Mouse (Mus musculus) forebrain, postnatal 0 days (tissue): ENCODE measurements around the gene Iqschfp. TPM values are rescaled to one million over a fixed set of nuclear protein-coding genes. Genes with fewer than 3 reads are reported as not detected.
A peak's percentile ranks its signal among the peaks of the same experiment; 100 is the strongest.

ENCODE experiments used
- ATAC-seq: fragments of 200-750 bp; cut with Nextera tagmentation; 2 replicates; pipeline ENCODE4 v1.8.0; 2017; ENCODE audit warnings: mild to moderate bottlenecking, moderate library complexity
- DNase-seq: peaks from one replicate; pipeline ENCODE4 v3.0.0-alpha.2; 2015
- H3K27ac ChIP-seq: fragments of 300-500 bp; sonication (generic); 2 replicates; pipeline ENCODE4 v1.5.1; 2014; ENCODE audit warnings: low read depth, mild to moderate bottlenecking, antibody characterized with exemption, low read length, moderate library complexity, mixed read lengths
- H3K27me3 ChIP-seq: fragments of 300-500 bp; sonication (generic); 2 replicates; pipeline ENCODE4 v1.6.1; 2014; ENCODE audit warnings: mild to moderate bottlenecking, low read length, mixed read lengths; ENCODE audit not compliant: insufficient read depth
- H3K36me3 ChIP-seq: fragments of 300-500 bp; sonication (generic); 2 replicates; pipeline ENCODE4 v1.6.1; 2014; ENCODE audit warnings: mild to moderate bottlenecking, moderate library complexity; ENCODE audit not compliant: insufficient read depth
- H3K4me1 ChIP-seq: fragments of 300-500 bp; sonication (generic); 2 replicates; pipeline ENCODE4 v1.6.1; 2014; ENCODE audit warnings: antibody characterized with exemption; ENCODE audit not compliant: insufficient read depth
- H3K4me2 ChIP-seq: fragments of 300-500 bp; sonication (generic); 2 replicates; pipeline ENCODE4 v1.6.1; 2014; ENCODE audit warnings: low read depth, mild to moderate bottlenecking, moderate library complexity
- H3K4me3 ChIP-seq: fragments of 300-500 bp; sonication (generic); 2 replicates; pipeline ENCODE4 v1.5.1; 2014; ENCODE audit warnings: low read depth, low read length, mixed read lengths
- H3K9ac ChIP-seq: fragments of 300-500 bp; sonication (generic); 2 replicates; pipeline ENCODE4 v1.6.1; 2014; ENCODE audit warnings: mild to moderate bottlenecking
- H3K9me3 ChIP-seq: fragments of 300-500 bp; sonication (generic); 2 replicates; pipeline ENCODE4 v1.6.1; 2016; ENCODE audit warnings: low read length
- CTCF ChIP-seq: sonication (generic); IDR thresholded peaks from 2 replicates; pipeline ENCODE4 v1.5.1; 2016; ENCODE audit warnings: antibody characterized with exemption, control low read depth, low read depth
- WGBS: fragments of 180-500 bp; shearing (Covaris S2); extraction: QIAGEN DNeasy Blood & Tissue Kit; methylation state at CpG from one replicate; pipeline ENCODE4 v1.1.7; 2014; 5-methylcytosine and 5-hydroxymethylcytosine counted together
- polyA plus RNA-seq: library from polyadenylated mRNA; unstranded; fragments of >200 nt; fragmentation: Nextera tagmentation; extraction: Ambion mirVana; gene quantifications from 2 replicates; pipeline ENCODE4 v1.2.1, GENCODE M21; 2015
- total RNA-seq: library from RNA; depleted of rRNA; stranded (reverse); fragments of >200 nt; gene quantifications from 2 replicates; pipeline ENCODE4 v1.2.3, GENCODE M21; 2014

Gene Iqschfp
- total and polyA plus RNA-seq, 2 experiments from 2014 or later, result 6.6 to 8.8 TPM

DNA sequence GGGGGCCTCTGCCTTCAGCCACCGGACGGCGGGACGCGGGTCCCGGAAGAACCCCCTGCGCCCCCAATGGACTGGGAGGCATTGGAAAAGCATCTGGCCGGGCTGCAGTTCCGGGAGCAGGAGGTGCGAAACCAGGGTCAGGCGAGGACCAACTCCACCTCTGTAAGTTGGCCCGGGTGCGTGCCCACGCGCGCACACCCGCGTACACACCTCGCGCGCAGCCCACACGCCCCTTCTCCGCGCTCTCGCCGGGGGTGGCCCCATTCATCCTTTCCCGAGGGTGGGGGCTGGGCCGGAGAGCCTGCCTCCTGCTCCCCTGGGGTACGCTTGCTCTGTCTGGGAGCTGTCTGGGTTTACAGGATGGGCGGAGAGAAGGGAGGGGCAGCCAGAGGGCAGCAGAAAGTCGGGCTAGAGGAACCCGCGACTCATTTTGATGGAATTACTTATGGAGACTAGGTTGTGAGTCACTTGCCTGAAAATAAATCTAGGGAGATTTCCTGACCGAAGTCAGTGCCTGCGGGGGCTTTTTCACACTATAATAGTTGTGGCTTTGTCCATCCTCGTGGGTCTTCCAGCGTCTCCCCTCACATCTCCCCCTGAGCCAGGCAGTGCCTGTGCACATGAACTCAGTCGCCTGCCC lies 603.2 kb downstream of the Iqschfp start:
- Histone ChIP-seq H3K27ac (peak overlapping the region; percentile 77), H3K9ac (peak overlapping the region; percentile 71), H3K27me3 (no peaks in the 10 kb centered on the region), H3K4me1 (0 out of 2 replicates have a peak, but pooled peaks cover 3% of the 10 kb centered on the region), H3K9me3 (no peaks in the 10 kb centered on the region), H3K4me3 (peak overlapping the region; percentile 71), H3K36me3 (no peaks in the 10 kb centered on the region), H3K4me2 (peak overlapping the region; percentile 99)
- 1% methylated on average over 38 of the region's 38 CpGs for WGBS
- DNase-seq, result peak; percentile 40
- peak; percentile 40 for ATAC-seq
- TF ChIP-seq CTCF, result no peak

DNA sequence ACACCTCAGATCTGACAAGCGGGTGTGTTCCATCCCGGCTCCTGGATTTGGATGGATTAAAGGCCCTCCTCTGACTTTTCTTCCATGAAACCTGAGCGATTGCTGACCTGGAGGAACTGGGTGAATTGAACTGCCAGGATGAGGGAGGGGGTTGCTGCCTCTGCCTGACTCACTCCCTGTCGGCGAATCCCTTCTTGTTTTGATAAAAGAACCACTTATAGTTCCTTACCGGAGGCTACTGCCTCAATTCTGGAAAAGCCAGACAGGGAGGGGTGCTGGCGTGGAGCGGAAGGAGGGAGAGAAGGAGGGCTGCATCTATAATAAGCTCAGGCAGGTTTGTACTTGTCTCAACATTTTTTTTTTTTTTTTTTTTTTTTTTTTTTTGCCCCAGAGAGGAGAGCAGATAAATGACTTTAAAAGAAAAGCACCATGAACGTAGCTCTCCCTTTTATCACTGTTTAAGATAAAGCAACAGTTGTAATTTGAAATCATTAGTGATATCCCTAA lies 603.8 kb downstream of the Iqschfp start:
- 2% methylated on average over 9 of the region's 9 CpGs for whole genome bisulfite sequencing
- H3K27ac ChIP-seq, result 0 out of 2 replicates have a peak overlapping the region, but pooled peaks have one; percentile 22
- peak overlapping the region; percentile 71 for H3K4me3 ChIP-seq
- no peak for TF ChIP-seq CTCF
- ATAC-seq (peak; percentile 21), DNase-seq (peak; percentile 27)
- H3K4me1 ChIP-seq, result 0 out of 2 replicates have a peak, but pooled peaks cover 3% of the 10 kb centered on the region
- no peaks in the 10 kb centered on the region for H3K36me3 ChIP-seq
- peak overlapping the region; percentile 71 for H3K9ac ChIP-seq
- H3K9me3 ChIP-seq, result no peaks in the 10 kb centered on the region
- no peaks in the 10 kb centered on the region for H3K27me3 ChIP-seq
- peak overlapping the region; percentile 99 for H3K4me2 ChIP-seq

DNA sequence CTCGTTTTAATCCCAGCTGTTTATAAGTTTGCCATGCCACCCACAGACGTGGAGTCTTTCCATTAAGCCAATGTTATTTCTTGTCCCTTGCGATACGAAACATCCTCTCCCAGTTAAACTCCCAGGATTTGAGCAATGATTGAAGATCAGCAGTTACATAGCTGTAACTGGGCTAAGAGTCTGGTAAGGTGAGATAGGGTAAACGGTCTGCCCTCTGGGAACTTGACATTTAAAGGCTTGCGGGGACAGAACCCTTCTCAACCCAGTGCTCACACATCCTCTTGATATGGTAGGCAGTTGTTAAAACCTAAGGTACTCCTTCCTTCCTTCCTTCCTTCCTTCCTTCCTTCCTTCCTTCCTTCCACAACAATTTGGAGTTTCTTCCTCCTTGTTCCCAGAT lies 604.5 kb downstream of the Iqschfp start:
- 0 out of 2 replicates have a peak, but pooled peaks cover 3% of the 10 kb centered on the region for H3K4me1 ChIP-seq
- peak overlapping the region; percentile 99 for H3K4me2 ChIP-seq
- H3K4me3 ChIP-seq, result peak overlapping the region; percentile 71; the same call in 1 of the 2 replicates
- DNase-seq (no peak), ATAC-seq (no peak)
- H3K27ac ChIP-seq, result no peak overlapping the region
- no peaks in the 10 kb centered on the region for H3K36me3 ChIP-seq
- no peaks in the 10 kb centered on the region for H3K9me3 ChIP-seq
- no peaks in the 10 kb centered on the region for H3K27me3 ChIP-seq
- TF ChIP-seq CTCF, result no peak
- WGBS, result 60% methylated on average over 6 of the region's 6 CpGs
- no peak overlapping the region for H3K9ac ChIP-seq

DNA sequence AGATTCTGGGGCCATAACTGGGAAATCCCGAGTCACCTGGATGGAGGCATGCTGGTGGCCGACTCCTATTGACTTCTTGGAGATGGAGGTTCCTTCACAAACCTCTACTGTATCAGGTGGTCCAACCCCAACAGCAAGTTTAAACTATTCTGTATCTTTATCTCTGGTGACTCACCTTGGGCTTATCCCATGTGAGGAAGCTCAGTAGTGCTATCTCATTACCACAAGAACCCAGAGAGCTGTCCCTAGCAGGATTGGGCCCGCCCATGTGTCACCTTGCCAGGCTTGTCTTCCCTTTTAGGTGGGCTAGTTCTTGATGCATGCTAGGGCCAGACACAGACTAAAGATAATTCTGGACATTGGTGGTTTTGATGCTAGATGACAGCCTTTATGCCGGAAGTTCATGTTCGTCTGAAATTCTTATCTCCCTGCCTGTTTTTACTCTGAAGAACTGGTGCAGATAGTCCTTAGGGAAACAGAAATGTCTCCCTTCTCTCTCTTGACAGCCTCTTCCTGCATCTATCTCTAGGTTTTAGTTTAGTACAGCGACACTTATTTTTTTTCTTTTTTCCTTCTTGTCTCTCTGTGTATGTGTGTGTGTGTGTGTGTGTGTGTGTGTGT lies 607.6 kb downstream of the Iqschfp start:
- 93% methylated on average over 6 of the region's 6 CpGs for WGBS
- no peak for TF ChIP-seq CTCF
- Histone ChIP-seq H3K36me3 (no peaks in the 10 kb centered on the region), H3K4me2 (no peak overlapping the region), H3K4me1 (no peaks in the 10 kb centered on the region), H3K27me3 (no peaks in the 10 kb centered on the region), H3K27ac (no peak overlapping the region), H3K9ac (no peak overlapping the region), H3K9me3 (no peaks in the 10 kb centered on the region), H3K4me3 (no peak overlapping the region)
- ATAC-seq, result no peak
- no peak for DNase-seq

DNA sequence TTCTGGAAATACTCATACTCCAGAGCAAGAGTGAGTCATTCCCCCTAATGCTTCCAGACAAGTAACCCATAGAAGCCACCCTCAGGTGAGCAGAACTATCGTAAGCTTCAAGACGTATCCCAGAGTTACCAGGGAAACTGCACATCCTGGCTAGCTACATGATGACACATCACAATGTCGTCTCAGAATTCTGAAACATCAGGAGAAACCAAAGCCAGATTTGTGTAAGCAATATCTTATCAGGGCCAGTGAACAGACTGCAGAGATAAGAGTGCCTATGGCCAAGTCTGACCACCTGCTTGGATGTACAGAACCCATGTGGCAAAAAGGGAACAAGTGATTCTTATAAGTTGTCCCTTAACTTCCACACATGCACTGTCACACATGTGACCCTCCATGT lies 612.8 kb downstream of the Iqschfp start:
- H3K4me3 ChIP-seq, result no peak overlapping the region
- no peak overlapping the region for H3K4me2 ChIP-seq
- ATAC-seq (no peak), DNase-seq (no peak)
- no peaks in the 10 kb centered on the region; the same call in 1 of the 2 replicates for H3K4me1 ChIP-seq
- no peaks in the 10 kb centered on the region for H3K9me3 ChIP-seq
- no peak overlapping the region for H3K9ac ChIP-seq
- 89% methylated on average over 3 of the region's 3 CpGs for WGBS
- TF ChIP-seq CTCF, result no peak
- H3K27ac ChIP-seq, result no peak overlapping the region
- no peaks in the 10 kb centered on the region for H3K36me3 ChIP-seq
- no peaks in the 10 kb centered on the region for H3K27me3 ChIP-seq

DNA sequence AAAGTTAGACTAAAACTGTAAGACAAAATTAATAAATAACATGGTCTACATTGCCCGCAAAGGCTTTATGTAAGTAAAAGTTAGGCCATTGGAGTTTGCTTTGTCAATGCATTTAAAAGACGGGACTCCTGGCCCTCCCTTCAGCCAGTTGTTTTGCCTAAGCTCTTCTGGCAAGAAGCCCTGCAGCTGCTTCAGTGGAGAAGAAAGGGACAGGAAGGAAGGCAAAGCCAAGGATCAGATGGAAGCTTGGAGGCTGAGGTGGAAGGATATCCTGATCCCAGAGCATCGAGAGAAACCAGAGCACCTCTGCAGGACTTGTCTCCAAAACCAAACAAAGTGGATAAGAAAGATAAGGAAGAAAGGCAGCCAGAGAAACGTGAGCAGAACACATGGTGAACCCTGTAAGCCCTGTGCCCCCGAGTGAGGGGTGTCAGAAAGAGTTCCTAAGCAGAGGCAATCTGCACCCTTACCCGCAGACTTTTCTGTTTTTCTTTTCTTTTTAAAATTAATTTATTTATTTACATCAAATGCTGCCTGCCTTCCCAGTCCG lies 614.8 kb downstream of the Iqschfp start:
- Histone ChIP-seq H3K9me3 (no peaks in the 10 kb centered on the region), H3K4me1 (no peaks in the 10 kb centered on the region; the same call in 1 of the 2 replicates), H3K27ac (no peak overlapping the region), H3K27me3 (no peaks in the 10 kb centered on the region), H3K4me3 (no peak overlapping the region), H3K4me2 (no peak overlapping the region), H3K36me3 (no peaks in the 10 kb centered on the region), H3K9ac (no peak overlapping the region)
- ATAC-seq (no peak), DNase-seq (no peak)
- TF ChIP-seq CTCF, result no peak
- 70% methylated on average over 7 of the region's 7 CpGs for WGBS

DNA sequence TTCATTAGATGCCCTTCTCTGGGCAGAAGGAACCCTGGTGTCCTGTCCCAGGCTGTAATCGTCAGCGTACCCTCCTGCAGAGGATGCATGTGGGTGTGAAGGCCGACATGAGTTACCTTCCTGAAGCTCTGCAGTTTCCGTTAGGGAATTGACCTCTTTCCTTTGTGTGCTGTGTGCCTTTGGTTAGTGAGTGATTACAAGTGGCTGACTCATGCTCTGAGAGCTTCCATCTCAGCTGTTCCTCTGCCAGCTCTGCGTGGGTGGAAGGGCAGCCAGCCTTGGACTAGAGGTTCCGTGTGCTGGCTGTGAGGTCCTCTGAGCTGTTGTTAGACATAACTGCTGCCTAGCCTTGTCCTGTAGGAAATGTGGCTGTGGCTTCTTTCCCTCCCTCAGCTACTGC lies 616.6 kb downstream of the Iqschfp start:
- no peak overlapping the region for H3K4me3 ChIP-seq
- no peak overlapping the region for H3K9ac ChIP-seq
- DNase-seq (no peak), ATAC-seq (no peak)
- no peaks in the 10 kb centered on the region; the same call in 1 of the 2 replicates for H3K4me1 ChIP-seq
- H3K9me3 ChIP-seq, result no peaks in the 10 kb centered on the region
- H3K27ac ChIP-seq, result no peak overlapping the region; the same call in 1 of the 2 replicates
- TF ChIP-seq CTCF, result no peak
- 62% methylated on average over 6 of the region's 6 CpGs for WGBS
- H3K4me2 ChIP-seq, result no peak overlapping the region
- H3K27me3 ChIP-seq, result no peaks in the 10 kb centered on the region
- H3K36me3 ChIP-seq, result no peaks in the 10 kb centered on the region
